Mouse (Mus musculus) thymus, postnatal 0 days (tissue): ENCODE results near the gene Rab3gap1. TPM values are rescaled to one million over a fixed set of nuclear protein-coding genes. Genes with fewer than 3 reads are reported as not detected.

ENCODE experiments used
- DNase-seq: peaks from one replicate; pipeline ENCODE4 v3.0.0-alpha.2; 2015; ENCODE audit warnings: low spot score
- polyA plus RNA-seq: library from polyadenylated mRNA; unstranded; fragments of >200 nt; fragmentation: Nextera tagmentation; extraction: Ambion mirVana; gene quantifications from 2 replicates; pipeline ENCODE4 v1.2.1, GENCODE M21; 2015

Gene Rab3gap1
- polyA plus RNA-seq = 24.2 and 29.0 TPM in 2 replicates

- peak; percentile 92 for DNase-seq
Measured at GRCm38 (mm10) chr1:127868300-127869261, at the start of gene Rab3gap1. Gene Rab3gap1, plus strand, starts transcription at chr1:127868773.

- peak; percentile 79 for DNase-seq
Measured at GRCm38 (mm10) chr1:127827325-127827724, 41.2 kb upstream of the Rab3gap1 start.

GRCm38 (mm10) chr1:127830215-127830921 is 38.2 kb upstream of the Rab3gap1 start:
- peak; percentile 94 for DNase-seq

- DNase-seq = no peak
Measured at GRCm38 (mm10) chr1:127833714-127834113, 34.9 kb upstream of the Rab3gap1 start.

GRCm38 (mm10) chr1:127834202-127834601 is 34.4 kb upstream of the Rab3gap1 start:
- DNase-seq = no peak

GRCm38 (mm10) chr1:127836619-127837018 is 32.0 kb upstream of the Rab3gap1 start:
- DNase-seq = no peak

- no peak for DNase-seq
Measured at GRCm38 (mm10) chr1:127838602-127839001, 30.0 kb upstream of the Rab3gap1 start.

- no peak for DNase-seq
Measured at GRCm38 (mm10) chr1:127845472-127845871, 23.1 kb upstream of the Rab3gap1 start.

GRCm38 (mm10) chr1:127850075-127850610 is 18.4 kb upstream of the Rab3gap1 start:
- peak; percentile 45 for DNase-seq

- no peak for DNase-seq
Measured at GRCm38 (mm10) chr1:127854486-127855222, 13.9 kb upstream of the Rab3gap1 start, which contains the start of gene Map3k19. Gene Map3k19, minus strand, starts transcription at chr1:127855031.

GRCm38 (mm10) chr1:127858945-127859648 is 9.5 kb upstream of the Rab3gap1 start:
- no peak for DNase-seq

GRCm38 (mm10) chr1:127859799-127860400 is 8.7 kb upstream of the Rab3gap1 start:
- DNase-seq = no peak

- DNase-seq = no peak
Measured at GRCm38 (mm10) chr1:127860492-127860891, 8.1 kb upstream of the Rab3gap1 start.

GRCm38 (mm10) chr1:127861900-127862299 is 6.7 kb upstream of the Rab3gap1 start:
- DNase-seq = no peak

- DNase-seq = no peak
Measured at GRCm38 (mm10) chr1:127863806-127864205, 4.8 kb upstream of the Rab3gap1 start.

GRCm38 (mm10) chr1:127869276-127869675 is 703 bp downstream of the Rab3gap1 start:
- no peak for DNase-seq

GRCm38 (mm10) chr1:127899401-127899800 is 30.8 kb downstream of the Rab3gap1 start:
- DNase-seq = no peak

GRCm38 (mm10) chr1:127904774-127905385 is 36.3 kb downstream of the Rab3gap1 start:
- DNase-seq = no peak

- DNase-seq = no peak
Measured at GRCm38 (mm10) chr1:127913116-127913515, 44.5 kb downstream of the Rab3gap1 start.

- no peak for DNase-seq
Measured at GRCm38 (mm10) chr1:127915316-127915715, 46.7 kb downstream of the Rab3gap1 start.
